Mouse (Mus musculus) megakaryocyte, embryonic 14.5 days (primary cell): ENCODE data around the gene Zfp800. TPM values are rescaled to one million over a fixed set of nuclear protein-coding genes. Genes with fewer than 3 reads are reported as not detected.
A peak's percentile ranks its signal among the peaks of the same experiment; 100 is the strongest.

Source experiments
- H3K27me3 ChIP-seq: replicated peaks from 2 replicates; pipeline ENCODE3; 2012; ENCODE audit warnings: inconsistent platforms
- H3K36me3 ChIP-seq: replicated peaks from 2 replicates; pipeline ENCODE3; 2012; ENCODE audit warnings: low read length, inconsistent platforms, mixed read lengths
- H3K4me1 ChIP-seq: 2 replicates; pipeline ENCODE4 v1.6.1; 2012; ENCODE audit warnings: inconsistent platforms
- H3K4me3 ChIP-seq: replicated peaks from 2 replicates; pipeline ENCODE3; 2012; ENCODE audit warnings: moderate library complexity, mild to moderate bottlenecking, inconsistent platforms
- H3K9me3 ChIP-seq: 2 replicates; pipeline ENCODE4 v1.6.1; 2012; ENCODE audit warnings: inconsistent platforms
- FLI1 ChIP-seq: IDR thresholded peaks from 2 replicates; pipeline ENCODE4 v1.6.1; 2012; ENCODE audit warnings: low read length, inconsistent platforms, mixed read lengths
- GATA1 ChIP-seq: IDR thresholded peaks from 3 replicates; pipeline ENCODE4 v1.6.1; 2012; ENCODE audit warnings: mixed read lengths, low read length, inconsistent platforms, borderline replicate concordance
- polyA plus RNA-seq: library from polyadenylated mRNA; stranded (reverse); fragments of >175 nt; gene quantifications from 2 replicates; pipeline ENCODE4 v1.2.3, GENCODE M21; 2012; ENCODE audit warnings: low replicate concordance; ENCODE audit not compliant: insufficient read depth

Gene Zfp800
- polyA plus RNA-seq, 1 experiment = 6.0 TPM

DNA sequence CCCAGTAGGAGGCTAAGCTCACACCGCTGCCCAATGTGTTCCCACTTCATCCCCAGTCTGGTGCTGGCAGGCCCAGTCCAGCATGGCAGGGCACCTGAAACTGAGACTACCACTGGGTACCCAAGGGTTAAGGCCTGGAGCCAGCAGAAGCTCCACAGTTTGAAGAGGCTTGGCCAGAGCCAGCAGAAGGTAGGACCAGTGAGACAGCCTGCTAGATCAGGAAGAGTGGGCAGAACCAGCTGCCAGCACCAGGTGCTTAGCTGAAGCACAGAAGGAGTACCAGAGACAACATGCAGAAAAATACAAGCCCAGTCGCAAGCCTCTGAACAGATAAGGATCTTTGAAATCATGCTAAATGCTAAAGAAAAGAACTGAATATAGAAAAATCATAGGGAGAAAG is 117.9 kb downstream of the Zfp800 start:
- Histone ChIP-seq H3K4me1 (no peaks in the 10 kb centered on the region), H3K36me3 (no peaks in the 10 kb centered on the region), H3K9me3 (peaks cover 16% of the 10 kb centered on the region), H3K4me3 (no peak overlapping the region), H3K27me3 (no peaks in the 10 kb centered on the region)
- TF ChIP-seq GATA1 = no peak
- TF ChIP-seq FLI1 = no peak

DNA sequence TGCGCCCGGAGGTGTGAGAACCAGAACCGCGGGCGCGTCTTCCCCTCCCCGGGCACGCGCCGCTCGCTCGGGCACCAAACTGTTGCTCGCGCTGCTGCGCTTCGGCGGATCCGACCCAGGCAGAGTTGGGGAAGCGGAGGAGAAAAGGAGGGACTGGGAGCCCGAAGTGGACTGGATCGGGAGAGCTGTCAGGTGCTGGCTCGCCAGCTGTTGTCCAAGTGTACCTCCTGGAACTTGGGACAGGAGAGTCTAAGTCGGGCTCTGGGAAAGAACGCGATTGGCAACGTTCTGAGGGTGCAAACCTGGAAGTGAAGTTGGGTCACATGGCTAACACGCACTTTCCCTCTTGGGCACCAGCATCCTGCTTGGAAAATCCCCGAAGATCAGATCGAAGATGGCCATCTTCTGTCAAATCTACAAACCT is 135.6 kb downstream of the Zfp800 start:
- H3K4me3 ChIP-seq = peak overlapping the region; percentile 93
- peaks cover 1% of the 10 kb centered on the region for H3K27me3 ChIP-seq
- no peak for TF ChIP-seq GATA1
- no peak for TF ChIP-seq FLI1
- peaks cover 25% of the 10 kb centered on the region for H3K4me1 ChIP-seq
- no peaks in the 10 kb centered on the region for H3K9me3 ChIP-seq
- peaks cover 20% of the 10 kb centered on the region for H3K36me3 ChIP-seq

DNA sequence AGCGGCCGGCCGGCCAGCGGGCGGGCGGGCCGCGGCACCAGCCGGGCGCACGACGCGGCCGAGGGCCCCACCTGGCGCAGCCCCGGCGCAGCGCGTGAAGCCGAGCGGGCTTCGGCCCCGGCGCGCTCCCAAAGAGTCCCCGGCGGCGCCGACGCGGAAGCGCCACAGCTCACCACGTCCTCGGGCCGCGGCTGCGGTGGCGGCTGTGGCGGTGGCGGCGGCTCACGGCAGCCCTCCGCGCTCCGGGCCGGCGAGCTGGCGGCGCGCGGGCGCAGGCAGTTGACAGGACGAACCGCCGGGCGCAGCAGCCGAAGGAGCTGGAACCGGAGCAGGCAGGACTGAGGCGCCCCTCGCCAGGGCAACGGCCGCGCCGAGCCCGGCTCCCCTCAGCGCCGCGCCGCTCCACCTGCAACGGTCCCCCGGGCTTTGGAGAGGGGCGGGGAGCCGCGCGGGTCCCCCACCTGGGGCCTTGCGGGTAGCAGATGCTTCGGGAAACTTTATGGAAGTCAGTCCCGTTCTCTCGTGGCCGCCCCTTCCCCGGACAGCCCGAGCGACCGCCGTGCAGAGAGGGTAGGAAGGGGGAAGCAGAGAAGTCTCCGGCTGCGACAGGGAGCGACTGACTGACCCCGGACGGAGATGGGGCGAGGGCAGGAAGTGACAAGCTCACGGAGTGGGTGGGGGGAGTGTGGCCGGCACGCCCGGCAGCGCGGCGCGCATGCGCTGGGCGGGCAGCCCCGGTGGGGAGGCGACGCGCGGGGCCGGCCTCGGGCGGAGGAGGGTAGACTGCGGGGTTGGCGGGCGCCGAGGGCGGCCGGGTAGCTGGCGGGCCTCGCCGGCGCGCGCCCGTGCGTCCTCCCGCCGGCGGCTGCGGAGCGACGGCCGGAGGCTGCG is 136.3 kb downstream of the Zfp800 start:
- TF ChIP-seq GATA1 (no peak), FLI1 (no peak)
- Histone ChIP-seq H3K36me3 (peaks cover 24% of the 10 kb centered on the region), H3K9me3 (no peaks in the 10 kb centered on the region), H3K27me3 (no peaks in the 10 kb centered on the region), H3K4me3 (peak overlapping the region; percentile 93), H3K4me1 (peaks cover 25% of the 10 kb centered on the region)

DNA sequence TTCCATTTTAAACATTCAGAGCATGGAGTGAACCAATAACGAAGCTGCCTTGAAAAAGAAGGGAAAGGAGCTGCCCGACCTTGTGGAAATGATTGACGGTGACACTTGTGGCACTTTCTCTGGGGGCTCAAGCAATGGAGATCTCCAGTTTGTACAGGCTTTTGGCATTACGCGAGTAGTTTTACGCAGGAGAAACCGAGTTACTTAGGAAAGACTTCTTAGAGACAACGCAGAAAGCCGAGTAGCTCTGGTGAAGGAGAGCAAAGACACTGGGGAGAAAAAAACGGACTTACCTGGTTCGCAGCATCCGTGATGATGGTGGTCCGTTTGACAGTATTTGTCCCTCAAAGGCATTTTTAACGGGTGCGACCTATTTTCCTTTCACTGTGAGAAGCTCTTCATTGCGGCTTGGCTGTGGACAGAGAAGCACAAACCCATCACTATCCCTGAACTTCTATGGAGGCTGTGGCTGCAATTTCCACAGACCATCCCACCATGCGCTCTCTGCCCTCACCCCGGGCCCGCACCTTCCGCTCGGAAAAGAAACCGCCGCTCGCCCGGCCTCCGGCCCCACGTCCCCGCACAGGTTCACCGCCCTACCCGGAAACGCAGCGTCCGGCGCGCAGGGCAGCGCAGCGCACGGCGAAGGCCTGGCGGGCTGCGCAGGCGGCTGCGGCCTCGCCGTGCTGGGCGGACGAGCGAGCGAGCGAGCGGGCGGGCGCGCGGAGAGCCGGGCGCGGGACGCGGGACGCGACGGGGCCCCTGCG is 137.2 kb downstream of the Zfp800 start:
- TF ChIP-seq GATA1 (no peak), FLI1 (no peak)
- H3K9me3 ChIP-seq = no peaks in the 10 kb centered on the region
- H3K4me1 ChIP-seq = peaks cover 25% of the 10 kb centered on the region
- H3K27me3 ChIP-seq = no peaks in the 10 kb centered on the region
- H3K36me3 ChIP-seq = peaks cover 32% of the 10 kb centered on the region
- H3K4me3 ChIP-seq = peak overlapping the region; percentile 93

GRCm38 (mm10) chr6:28259750-28260149 is 138.1 kb downstream of the Zfp800 start:
- TF ChIP-seq FLI1 = no peak
- Histone ChIP-seq H3K36me3 (peaks cover 41% of the 10 kb centered on the region), H3K4me3 (peak overlapping the region; percentile 57)

GRCm38 (mm10) chr6:28258440-28258839 is 139.4 kb downstream of the Zfp800 start:
- no peaks in the 10 kb centered on the region for H3K27me3 ChIP-seq
- peaks cover 52% of the 10 kb centered on the region for H3K36me3 ChIP-seq
- no peak overlapping the region for H3K4me3 ChIP-seq
- H3K9me3 ChIP-seq = no peaks in the 10 kb centered on the region
- TF ChIP-seq FLI1 (no peak), GATA1 (no peak)
- peaks cover 25% of the 10 kb centered on the region for H3K4me1 ChIP-seq

More at GRCm38 (mm10) chr6:28259750-28260149, 138.1 kb downstream of the Zfp800 start:
- no peaks in the 10 kb centered on the region for H3K27me3 ChIP-seq
- peaks cover 25% of the 10 kb centered on the region for H3K4me1 ChIP-seq
- no peaks in the 10 kb centered on the region for H3K9me3 ChIP-seq

DNA sequence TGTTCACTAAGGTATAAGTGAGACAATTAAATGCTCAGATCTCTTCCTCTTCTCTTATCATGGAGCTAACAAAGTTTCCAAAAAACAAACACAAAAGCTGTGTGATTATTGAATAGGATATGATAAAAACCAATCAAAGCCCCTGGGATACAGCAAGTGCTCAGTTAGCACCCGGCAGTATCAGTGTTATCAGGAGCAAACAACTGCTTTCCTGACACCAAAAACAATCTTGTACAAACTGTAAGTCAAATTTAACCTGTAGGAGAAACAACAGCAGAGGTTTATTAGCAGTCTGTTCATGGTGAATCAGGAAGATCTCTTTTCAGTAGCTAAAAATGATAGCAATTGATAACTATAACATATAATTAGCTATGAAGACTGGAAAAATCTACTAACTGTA is 140.0 kb downstream of the Zfp800 start:
- Histone ChIP-seq H3K36me3 (peaks cover 58% of the 10 kb centered on the region), H3K4me1 (peaks cover 29% of the 10 kb centered on the region), H3K9me3 (no peaks in the 10 kb centered on the region), H3K27me3 (no peaks in the 10 kb centered on the region), H3K4me3 (no peak overlapping the region)
- no peak for TF ChIP-seq GATA1
- TF ChIP-seq FLI1 = no peak

DNA sequence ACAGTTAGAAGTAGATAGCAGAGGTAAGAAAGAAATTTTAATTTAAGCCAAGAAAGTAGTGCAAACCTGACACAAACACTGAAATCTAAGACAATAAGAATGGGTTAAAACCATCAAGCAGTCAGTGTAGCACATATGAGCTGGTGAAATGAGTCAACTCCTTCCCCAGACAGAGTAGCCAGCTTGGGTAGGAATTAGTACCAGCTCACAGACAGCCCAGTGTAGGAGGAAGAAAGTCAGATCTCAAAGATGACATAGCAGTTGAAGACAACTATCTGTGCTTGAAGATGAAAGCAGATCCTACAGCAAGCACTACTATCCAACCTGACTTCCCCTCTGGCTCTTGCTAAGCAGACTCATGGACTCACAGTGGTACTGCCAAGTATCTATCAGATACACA is 145.0 kb downstream of the Zfp800 start:
- H3K4me1 ChIP-seq = peaks cover 15% of the 10 kb centered on the region
- H3K4me3 ChIP-seq = no peak overlapping the region
- no peaks in the 10 kb centered on the region for H3K9me3 ChIP-seq
- peaks cover 89% of the 10 kb centered on the region for H3K36me3 ChIP-seq
- no peak for TF ChIP-seq FLI1
- TF ChIP-seq GATA1 = no peak
- H3K27me3 ChIP-seq = no peaks in the 10 kb centered on the region

- Histone ChIP-seq H3K9me3 (no peaks in the 10 kb centered on the region), H3K36me3 (peaks cover 80% of the 10 kb centered on the region), H3K27me3 (no peaks in the 10 kb centered on the region), H3K4me1 (peaks cover 9% of the 10 kb centered on the region), H3K4me3 (no peak overlapping the region)
- no peak for TF ChIP-seq GATA1
- TF ChIP-seq FLI1 = no peak
Measured at GRCm38 (mm10) chr6:28248211-28248610, 149.6 kb downstream of the Zfp800 start.
